Mouse (Mus musculus) G1E (cell line): Measurements from ENCODE around the gene Slc16a8. TPM values are rescaled to one million over a fixed set of nuclear protein-coding genes. Genes with fewer than 3 reads are reported as not detected.

Experiments
- ATAC-seq: 2 replicates; pipeline ENCODE4 v1.8.0; 2016; ENCODE audit warnings: mild to moderate bottlenecking; ENCODE audit not compliant: insufficient number of reproducible peaks, poor library complexity, low FRiP score, severe bottlenecking; ENCODE audit errors: extremely low read depth
- DNase-seq: peaks from one replicate; pipeline ENCODE4 v3.0.0; 2012; ENCODE audit warnings: low spot score
- H3K27me3 ChIP-seq: 2 replicates; pipeline ENCODE4 v1.6.1; 2012; ENCODE audit warnings: mild to moderate bottlenecking, low read length, inconsistent platforms; ENCODE audit not compliant: insufficient read depth
- H3K36me3 ChIP-seq: replicated peaks from 2 replicates; pipeline ENCODE3; 2012; ENCODE audit warnings: mild to moderate bottlenecking, inconsistent platforms
- H3K4me1 ChIP-seq: 2 replicates; pipeline ENCODE4 v1.6.1; 2012; ENCODE audit warnings: low read depth, low read length, inconsistent platforms, mixed read lengths; ENCODE audit not compliant: insufficient read depth
- H3K4me3 ChIP-seq: 2 replicates; pipeline ENCODE4 v1.5.1; 2012; ENCODE audit warnings: low read depth, mild to moderate bottlenecking, inconsistent platforms, low read length, moderate library complexity, mixed read lengths
- H3K9me3 ChIP-seq: replicated peaks from 2 replicates; pipeline ENCODE4 v1.6.1; 2012; ENCODE audit warnings: inconsistent platforms
- CTCF ChIP-seq: IDR thresholded peaks from 2 replicates; pipeline ENCODE4 v1.5.1; 2012; ENCODE audit warnings: low read depth, low read length, inconsistent platforms, mixed read lengths
- GATA1 ChIP-seq: IDR thresholded peaks from 2 replicates; pipeline ENCODE4 v1.6.1; 2012; ENCODE audit warnings: borderline replicate concordance, low read length, inconsistent platforms, mixed read lengths
- GATA2 ChIP-seq: IDR thresholded peaks from 2 replicates; pipeline ENCODE4 v1.6.1; 2012; ENCODE audit warnings: low read depth, low read length, inconsistent platforms, borderline replicate concordance
- POLR2AphosphoS5 ChIP-seq: IDR thresholded peaks from 2 replicates; pipeline ENCODE4 v1.6.1; 2012; ENCODE audit warnings: low read depth, low read length, inconsistent platforms; ENCODE audit not compliant: insufficient replicate concordance
- TAL1 ChIP-seq: conservative IDR thresholded peaks from 2 replicates; pipeline ENCODE4 v1.6.1; 2012; ENCODE audit warnings: low read depth, low read length, inconsistent platforms, mixed read lengths
- polyA plus RNA-seq: library from polyadenylated mRNA; stranded (reverse); fragments of >175 nt; gene quantifications from 2 replicates; pipeline ENCODE4 v1.2.3, GENCODE M21; 2012
- total RNA-seq, 2 experiments: library from RNA; stranded (forward) in 1 of 2; stranded (reverse) in 1 of 2; fragments of 200-1000 nt in 1 of 2; fragments of >200 nt in 1 of 2; fragmentation: Nextera tagmentation in 1 of 2; gene quantifications; 2 replicates each; pipeline ENCODE4 v1.2.3; 2014 to 2017

Gene Slc16a8
- total and polyA plus RNA-seq, 3 experiments = not detected

- Histone ChIP-seq H3K9me3 (no peaks in the 10 kb centered on the region), H3K36me3 (no peaks in the 10 kb centered on the region), H3K27me3 (peaks cover 28% of the 10 kb centered on the region), H3K4me1 (no peaks in the 10 kb centered on the region), H3K4me3 (no peak overlapping the region)
- no peak for TF ChIP-seq TAL1
- TF ChIP-seq CTCF = no peak
- no peak for TF ChIP-seq GATA1
- no peak for TF ChIP-seq GATA2
- no peak for TF ChIP-seq POLR2AphosphoS5
- ATAC-seq (no peak), DNase-seq (no peak)
Observed at GRCm38 (mm10) chr15:79208211-79208610, 46.4 kb downstream of the Slc16a8 start.

- no peak for DNase-seq
- ATAC-seq = no peak
- peaks cover 12% of the 10 kb centered on the region for H3K27me3 ChIP-seq
- TF ChIP-seq GATA2 (no peak), POLR2AphosphoS5 (no peak), TAL1 (no peak), GATA1 (no peak), CTCF (no peak)
- H3K9me3 ChIP-seq = no peaks in the 10 kb centered on the region
- no peaks in the 10 kb centered on the region for H3K36me3 ChIP-seq
- no peak overlapping the region for H3K4me3 ChIP-seq
- H3K4me1 ChIP-seq = no peaks in the 10 kb centered on the region
Observed at GRCm38 (mm10) chr15:79202575-79202974, 52.0 kb downstream of the Slc16a8 start.

- H3K27me3 ChIP-seq = peaks cover 15% of the 10 kb centered on the region
- DNase-seq (no peak), ATAC-seq (no peak)
- no peaks in the 10 kb centered on the region for H3K9me3 ChIP-seq
- no peaks in the 10 kb centered on the region for H3K36me3 ChIP-seq
- H3K4me1 ChIP-seq = no peaks in the 10 kb centered on the region
- no peak for TF ChIP-seq CTCF
- no peak for TF ChIP-seq GATA2
- TF ChIP-seq TAL1 = no peak
- TF ChIP-seq GATA1 = no peak
- TF ChIP-seq POLR2AphosphoS5 = no peak
- no peak overlapping the region for H3K4me3 ChIP-seq
Observed at GRCm38 (mm10) chr15:79201491-79202150, 52.9 kb downstream of the Slc16a8 start.

Other genes starting within 250 kb of the Slc16a8 start
- gene H1f0, start 226.3 kb downstream of the Slc16a8 start, total RNA-seq (2014; fragmentation: Nextera tagmentation) = not detected in 2 replicates
- 0.16 TPM in 1 of 2 replicates, not detected in the other for gene H1f0, start 226.3 kb downstream of the Slc16a8 start, total RNA-seq (2017)
- 0.03 and 0.05 TPM in 2 replicates for gene H1f0, start 226.3 kb downstream of the Slc16a8 start, polyA plus RNA-seq
- gene Galr3, start 212.9 kb downstream of the Slc16a8 start, total RNA-seq (2014; fragmentation: Nextera tagmentation) = not detected in 2 replicates
- not detected in 2 replicates for gene Galr3, start 212.9 kb downstream of the Slc16a8 start, total RNA-seq (2017)
- not detected in 2 replicates for gene Galr3, start 212.9 kb downstream of the Slc16a8 start, polyA plus RNA-seq
- 15.7 and 23.7 TPM in 2 replicates for gene Ankrd54, start 191.9 kb downstream of the Slc16a8 start, total RNA-seq (2014; fragmentation: Nextera tagmentation)
- 15.8 and 19.0 TPM in 2 replicates for gene Ankrd54, start 191.9 kb downstream of the Slc16a8 start, total RNA-seq (2017)
- 37.8 and 51.9 TPM in 2 replicates for gene Ankrd54, start 191.9 kb downstream of the Slc16a8 start, polyA plus RNA-seq
- gene Eif3l, start 179.6 kb downstream of the Slc16a8 start, total RNA-seq (2014; fragmentation: Nextera tagmentation) = 134 and 145 TPM in 2 replicates
- gene Eif3l, start 179.6 kb downstream of the Slc16a8 start, total RNA-seq (2017) = 261 and 285 TPM in 2 replicates
- 20.8 and 30.9 TPM in 2 replicates for gene Eif3l, start 179.6 kb downstream of the Slc16a8 start, polyA plus RNA-seq
- 10.4 and 11.5 TPM in 2 replicates for gene Micall1, start 145.9 kb downstream of the Slc16a8 start, total RNA-seq (2014; fragmentation: Nextera tagmentation)
- gene Micall1, start 145.9 kb downstream of the Slc16a8 start, total RNA-seq (2017) = 3.7 and 4.5 TPM in 2 replicates
- 19.9 and 20.5 TPM in 2 replicates for gene Micall1, start 145.9 kb downstream of the Slc16a8 start, polyA plus RNA-seq
- gene Polr2f, start 113.8 kb downstream of the Slc16a8 start, total RNA-seq (2014; fragmentation: Nextera tagmentation) = 143 and 147 TPM in 2 replicates
- 97.0 and 109 TPM in 2 replicates for gene Polr2f, start 113.8 kb downstream of the Slc16a8 start, total RNA-seq (2017)
- gene Polr2f, start 113.8 kb downstream of the Slc16a8 start, polyA plus RNA-seq = 210 and 266 TPM in 2 replicates
- 1.4 and 2.8 TPM in 2 replicates for gene 1700088E04Rik, start 113.5 kb downstream of the Slc16a8 start, total RNA-seq (2014; fragmentation: Nextera tagmentation)
- 1.6 and 2.2 TPM in 2 replicates for gene 1700088E04Rik, start 113.5 kb downstream of the Slc16a8 start, total RNA-seq (2017)
- gene 1700088E04Rik, start 113.5 kb downstream of the Slc16a8 start, polyA plus RNA-seq = 0.46 and 0.50 TPM in 2 replicates
- gene Sox10, start 89.5 kb downstream of the Slc16a8 start, total RNA-seq (2014; fragmentation: Nextera tagmentation) = not detected in 2 replicates
- 0.11 TPM in 1 of 2 replicates, not detected in the other for gene Sox10, start 89.5 kb downstream of the Slc16a8 start, total RNA-seq (2017)
- gene Sox10, start 89.5 kb downstream of the Slc16a8 start, polyA plus RNA-seq = not detected in 2 replicates
- gene Pick1, start 25.6 kb downstream of the Slc16a8 start, total RNA-seq (2014; fragmentation: Nextera tagmentation) = 10.0 and 10.2 TPM in 2 replicates
- gene Pick1, start 25.6 kb downstream of the Slc16a8 start, total RNA-seq (2017) = 14.2 and 14.6 TPM in 2 replicates
- 19.7 and 21.0 TPM in 2 replicates for gene Pick1, start 25.6 kb downstream of the Slc16a8 start, polyA plus RNA-seq
- gene Gm49486, start 25.4 kb downstream of the Slc16a8 start, total RNA-seq (2014; fragmentation: Nextera tagmentation) = not detected in 2 replicates
- 0.11 and 0.29 TPM in 2 replicates for gene Gm49486, start 25.4 kb downstream of the Slc16a8 start, total RNA-seq (2017)
- gene Gm49486, start 25.4 kb downstream of the Slc16a8 start, polyA plus RNA-seq = 0.03 TPM in 1 of 2 replicates, not detected in the other
- not detected in 2 replicates for gene Baiap2l2, start 30.8 kb upstream of the Slc16a8 start, total RNA-seq (2014; fragmentation: Nextera tagmentation)
- 0.06 TPM in 1 of 2 replicates, not detected in the other for gene Baiap2l2, start 30.8 kb upstream of the Slc16a8 start, total RNA-seq (2017)
- gene Baiap2l2, start 30.8 kb upstream of the Slc16a8 start, polyA plus RNA-seq = not detected in 2 replicates
- gene Pla2g6, start 73.6 kb upstream of the Slc16a8 start, total RNA-seq (2014; fragmentation: Nextera tagmentation) = 22.1 and 24.5 TPM in 2 replicates
- gene Pla2g6, start 73.6 kb upstream of the Slc16a8 start, total RNA-seq (2017) = 6.5 and 7.0 TPM in 2 replicates
- 25.1 and 26.4 TPM in 2 replicates for gene Pla2g6, start 73.6 kb upstream of the Slc16a8 start, polyA plus RNA-seq
- 10.1 and 10.2 TPM in 2 replicates for gene Maff, start 91.9 kb upstream of the Slc16a8 start, total RNA-seq (2014; fragmentation: Nextera tagmentation)
- 11.7 and 14.8 TPM in 2 replicates for gene Maff, start 91.9 kb upstream of the Slc16a8 start, total RNA-seq (2017)
- gene Maff, start 91.9 kb upstream of the Slc16a8 start, polyA plus RNA-seq = 8.4 and 8.6 TPM in 2 replicates
- gene Tmem184b, start 148.8 kb upstream of the Slc16a8 start, total RNA-seq (2014; fragmentation: Nextera tagmentation) = 11.3 and 13.3 TPM in 2 replicates
- gene Tmem184b, start 148.8 kb upstream of the Slc16a8 start, total RNA-seq (2017) = 1.9 and 2.3 TPM in 2 replicates
- 12.9 and 13.8 TPM in 2 replicates for gene Tmem184b, start 148.8 kb upstream of the Slc16a8 start, polyA plus RNA-seq
- not detected in 2 replicates for gene Csnk1e, start 200.8 kb upstream of the Slc16a8 start, total RNA-seq (2014; fragmentation: Nextera tagmentation)
- 0.35 and 0.44 TPM in 2 replicates for gene Csnk1e, start 200.8 kb upstream of the Slc16a8 start, total RNA-seq (2017)
- gene Csnk1e, start 200.8 kb upstream of the Slc16a8 start, polyA plus RNA-seq = not detected in 2 replicates